Mouse (Mus musculus) heart, embryonic 14.5 days (tissue): ENCODE data around the gene Sys1. TPM values are rescaled to one million over a fixed set of nuclear protein-coding genes. Genes with fewer than 3 reads are reported as not detected.

Experiments
- ATAC-seq: fragments of 200-750 bp; cut with Nextera tagmentation; 2 replicates; pipeline ENCODE4 v1.8.0; 2017; ENCODE audit warnings: low read depth, moderate TSS enrichment; ENCODE audit not compliant: insufficient number of reproducible peaks, insufficient read depth, low FRiP score
- H3K27ac ChIP-seq, 2 experiments: fragments of 200-500 bp in 1 of 2; fragments of 300-500 bp in 1 of 2; sonication (generic) in 1 of 2; replicated peaks in 1 of 2; 2 replicates each; pipeline ENCODE4 v1.5.1; 2012 to 2014; ENCODE audit warnings: low read depth in 2 of 2, low read length in 2 of 2, control low read depth in 1 of 2, mild to moderate bottlenecking in 1 of 2, mixed read lengths in 1 of 2; ENCODE audit not compliant: control insufficient read depth in 1 of 2, insufficient read depth in 1 of 2
- H3K27me3 ChIP-seq: fragments of 300-500 bp; sonication (generic); 2 replicates; pipeline ENCODE4 v1.6.1; 2014; ENCODE audit warnings: mild to moderate bottlenecking, low read length, control low read depth; ENCODE audit not compliant: control insufficient read depth, insufficient read depth
- H3K36me3 ChIP-seq: fragments of 300-500 bp; sonication (generic); 2 replicates; pipeline ENCODE4 v1.6.1; 2014; ENCODE audit warnings: mild to moderate bottlenecking, control low read depth, low read length, mixed read lengths; ENCODE audit not compliant: control insufficient read depth, insufficient read depth
- H3K4me1 ChIP-seq, 2 experiments: fragments of 200-500 bp in 1 of 2; fragments of 300-500 bp in 1 of 2; sonication (generic) in 1 of 2; 2 replicates each; pipeline ENCODE4 v1.6.1; 2012 to 2014; ENCODE audit warnings: low read length in 2 of 2, control low read depth in 1 of 2, mixed read lengths in 1 of 2; ENCODE audit not compliant: control insufficient read depth in 2 of 2, insufficient read depth in 2 of 2
- H3K4me2 ChIP-seq: fragments of 300-500 bp; sonication (generic); 2 replicates; pipeline ENCODE4 v1.6.1; 2014; ENCODE audit warnings: mild to moderate bottlenecking, low read length
- H3K4me3 ChIP-seq, 2 experiments: fragments of 200-500 bp in 1 of 2; fragments of 300-500 bp in 1 of 2; sonication (generic) in 1 of 2; 2 replicates each; pipeline ENCODE4 v1.5.1; 2012 to 2014; ENCODE audit warnings: low read length in 2 of 2, mild to moderate bottlenecking in 2 of 2, control low read depth in 1 of 2, low read depth in 1 of 2, moderate library complexity in 1 of 2; ENCODE audit not compliant: control insufficient read depth in 1 of 2, insufficient read depth in 1 of 2
- H3K9ac ChIP-seq: fragments of 300-500 bp; sonication (generic); 2 replicates; pipeline ENCODE4 v1.6.1; 2014; ENCODE audit warnings: mild to moderate bottlenecking, low read length
- H3K9me3 ChIP-seq: fragments of 300-500 bp; sonication (generic); 2 replicates; pipeline ENCODE4 v1.6.1; 2016; ENCODE audit warnings: low read length, control low read depth; ENCODE audit not compliant: control insufficient read depth
- WGBS: fragments of 180-500 bp; shearing (Covaris S2); extraction: QIAGEN DNeasy Blood & Tissue Kit; methylation state at CpG from one replicate; pipeline ENCODE4 v1.1.7; 2014; 5-methylcytosine and 5-hydroxymethylcytosine counted together
- polyA plus RNA-seq: library from polyadenylated mRNA; unstranded; fragments of >200 nt; fragmentation: Nextera tagmentation; extraction: Ambion mirVana; gene quantifications from 2 replicates; pipeline ENCODE4 v1.2.1, GENCODE M21; 2014

Sys1 gene
- polyA plus RNA-seq, 1 experiment from 2014 or later = 47.6 TPM

DNA sequence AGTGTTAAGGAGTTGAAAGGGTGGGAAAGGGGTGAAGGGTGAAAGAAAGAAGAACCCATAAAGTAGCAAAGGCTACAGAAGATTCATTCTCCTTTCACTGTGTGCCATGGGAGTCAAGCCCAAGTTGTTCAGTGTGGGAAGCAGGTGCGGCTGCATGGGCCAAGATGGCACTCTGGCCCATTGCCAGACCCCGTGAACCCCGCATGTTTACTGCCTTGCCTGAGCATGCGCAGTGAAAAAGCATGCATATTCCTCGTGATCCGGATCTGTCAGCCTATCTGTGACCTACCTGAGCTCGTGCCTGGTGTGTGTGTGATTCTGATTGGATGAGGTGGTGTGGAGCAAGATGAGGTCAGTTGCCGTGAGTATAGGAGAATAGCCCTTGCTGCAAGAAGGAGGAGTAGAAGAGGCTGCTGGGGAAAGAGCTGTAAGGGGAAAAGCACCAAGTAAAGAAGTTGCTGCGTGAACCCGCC, 66.6 kb downstream of the Sys1 start:
- Histone ChIP-seq H3K27ac (no peak overlapping the region), H3K36me3 (no peaks in the 10 kb centered on the region), H3K9ac (no peak overlapping the region), H3K9me3 (peaks cover 13% of the 10 kb centered on the region), H3K4me2 (no peak overlapping the region), H3K4me3 (no peak overlapping the region), H3K27me3 (peaks cover 14% of the 10 kb centered on the region), H3K4me1 (peaks cover 2 to 6% of the 10 kb centered on the region in 2 experiments; a peak in 2 of 4 replicates)
- WGBS = 74% methylated on average over 10 of the region's 10 CpGs
- ATAC-seq = no peak

DNA sequence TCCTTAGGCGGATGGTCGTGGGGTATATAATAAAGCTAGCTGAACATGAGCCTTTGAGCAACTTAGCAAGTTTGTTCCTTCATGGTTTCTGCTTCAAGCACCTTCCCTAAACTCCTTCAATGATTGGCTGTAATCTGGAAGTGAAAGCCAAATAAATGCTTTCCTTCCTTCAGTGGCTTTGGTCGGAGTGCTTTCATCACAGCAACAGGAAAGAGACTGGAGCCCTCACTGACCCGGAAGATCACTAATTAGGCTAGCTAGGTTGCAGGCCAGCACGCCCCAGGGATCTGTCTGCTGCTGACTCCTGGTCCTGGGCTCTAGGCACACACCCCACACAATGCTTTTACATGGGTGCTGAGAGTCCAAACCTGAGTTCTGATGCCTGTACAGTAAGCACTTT, 71.8 kb downstream of the Sys1 start:
- Histone ChIP-seq H3K9me3 (peaks cover 7% of the 10 kb centered on the region), H3K4me2 (no peak overlapping the region), H3K27me3 (no peaks in the 10 kb centered on the region), H3K9ac (no peak overlapping the region), H3K4me3 (no peak overlapping the region), H3K27ac (no peak overlapping the region), H3K36me3 (no peaks in the 10 kb centered on the region), H3K4me1 (no peaks in the 10 kb centered on the region)
- no peak for ATAC-seq
- 54% methylated on average over 5 of the region's 5 CpGs for WGBS

Other genes with a start within 250 kb of the Sys1 start
- not detected in 2 replicates for gene Wfdc15b, start 235.3 kb upstream of the Sys1 start, polyA plus RNA-seq
- not detected in 2 replicates for gene Svs2, start 218.5 kb upstream of the Sys1 start, polyA plus RNA-seq
- not detected in 2 replicates for gene Svs3b, start 200.3 kb upstream of the Sys1 start, polyA plus RNA-seq
- not detected in 2 replicates for gene Svs4, start 178.5 kb upstream of the Sys1 start, polyA plus RNA-seq
- not detected in 2 replicates for gene Svs3a, start 167.7 kb upstream of the Sys1 start, polyA plus RNA-seq
- not detected in 2 replicates for gene Svs6, start 140.2 kb upstream of the Sys1 start, polyA plus RNA-seq
- gene Svs5, start 124.2 kb upstream of the Sys1 start, polyA plus RNA-seq = not detected in 2 replicates
- 0.63 and 1.3 TPM in 2 replicates for gene Slpi, start 67.9 kb upstream of the Sys1 start, polyA plus RNA-seq
- 0.05 and 0.08 TPM in 2 replicates for gene Rbpjl, start 53.8 kb upstream of the Sys1 start, polyA plus RNA-seq
- 0.97 and 1.4 TPM in 2 replicates for gene Matn4, start 51.8 kb upstream of the Sys1 start, polyA plus RNA-seq
- gene Sdc4, start 13.1 kb upstream of the Sys1 start, polyA plus RNA-seq = 33.5 and 40.1 TPM in 2 replicates
- 8.0 and 16.3 TPM in 2 replicates for gene Gm20458, start 4.0 kb downstream of the Sys1 start, polyA plus RNA-seq
- gene Trp53tg5, start 16.8 kb downstream of the Sys1 start, polyA plus RNA-seq = not detected in 2 replicates
- gene Dbndd2, start 29.1 kb downstream of the Sys1 start, polyA plus RNA-seq = 13.1 and 21.3 TPM in 2 replicates
- gene Pigt, start 40.6 kb downstream of the Sys1 start, polyA plus RNA-seq = 58.8 and 64.3 TPM in 2 replicates
- gene Wfdc2, start 105.4 kb downstream of the Sys1 start, polyA plus RNA-seq = 1.3 and 6.2 TPM in 2 replicates
- gene Spint3, start 116.5 kb downstream of the Sys1 start, polyA plus RNA-seq = not detected in 2 replicates
- 0.35 and 0.43 TPM in 2 replicates for gene Wfdc6a, start 128.5 kb downstream of the Sys1 start, polyA plus RNA-seq
- not detected in 2 replicates for gene Eppin, start 136.6 kb downstream of the Sys1 start, polyA plus RNA-seq
- gene Wfdc6b, start 156.6 kb downstream of the Sys1 start, polyA plus RNA-seq = not detected in 2 replicates
- not detected in 2 replicates for gene Wfdc8, start 156.7 kb downstream of the Sys1 start, polyA plus RNA-seq
- not detected in 2 replicates for gene Wfdc16, start 181.8 kb downstream of the Sys1 start, polyA plus RNA-seq
- not detected in 2 replicates for gene Wfdc10, start 199.1 kb downstream of the Sys1 start, polyA plus RNA-seq
- not detected in 2 replicates for gene Wfdc9, start 199.6 kb downstream of the Sys1 start, polyA plus RNA-seq
- not detected in 2 replicates for gene Wfdc11, start 217.1 kb downstream of the Sys1 start, polyA plus RNA-seq
- 0.19 TPM in 1 of 2 replicates, not detected in the other for gene Wfdc13, start 228.1 kb downstream of the Sys1 start, polyA plus RNA-seq
- gene Spint4, start 241.5 kb downstream of the Sys1 start, polyA plus RNA-seq = not detected in 2 replicates